Mouse (Mus musculus): ENCODE measurements around the gene Ecsit.

Gene Ecsit

GRCm38 (mm10) chr9:22085022-22085834 is at the start of gene Ecsit:
Ecsit (minus strand) TSS chr9:22085438.
- peak; percentile 96 for DNase-seq (ENCODE audit: low read depth, low spot score)

DNA sequence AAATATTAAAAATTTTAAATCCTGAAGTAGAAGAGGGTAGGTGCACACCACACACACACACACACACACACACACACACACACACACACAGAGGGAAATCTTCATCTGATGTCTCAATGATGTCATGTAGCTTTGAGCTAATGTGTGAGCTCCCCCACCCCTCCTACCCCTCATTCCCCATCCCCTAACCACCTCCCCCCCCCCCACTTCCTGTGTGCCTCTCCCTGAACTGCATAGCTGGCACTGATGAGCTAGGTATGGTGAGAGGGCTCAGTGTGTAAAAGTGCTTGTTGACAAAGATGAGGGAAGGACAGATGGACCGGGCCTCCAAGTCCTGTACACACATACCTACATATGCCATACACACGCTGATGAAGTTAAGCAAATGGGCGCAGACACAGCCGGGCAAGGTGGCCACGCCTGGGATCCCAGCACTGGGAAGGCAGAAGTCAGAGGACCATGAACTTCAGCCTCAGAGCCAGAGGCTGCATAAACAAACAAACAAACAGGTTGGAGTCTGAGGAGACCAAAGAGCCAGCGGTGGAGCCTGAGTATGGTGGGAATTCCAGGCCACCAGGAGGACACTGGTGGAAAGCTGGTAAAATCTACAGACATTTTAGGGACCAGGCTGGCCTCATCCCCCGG is 49.1 kb upstream of the Ecsit start:
- no peak for DNase-seq (ENCODE audit: low read depth, low spot score)

- peak; percentile 39 for DNase-seq (ENCODE audit: low read depth, low spot score)
Measured at GRCm38 (mm10) chr9:22132220-22132619, 47.0 kb upstream of the Ecsit start.

GRCm38 (mm10) chr9:22131226-22131981 is 46.2 kb upstream of the Ecsit start:
- peak; percentile 92 for DNase-seq (ENCODE audit: low read depth, low spot score)

DNA sequence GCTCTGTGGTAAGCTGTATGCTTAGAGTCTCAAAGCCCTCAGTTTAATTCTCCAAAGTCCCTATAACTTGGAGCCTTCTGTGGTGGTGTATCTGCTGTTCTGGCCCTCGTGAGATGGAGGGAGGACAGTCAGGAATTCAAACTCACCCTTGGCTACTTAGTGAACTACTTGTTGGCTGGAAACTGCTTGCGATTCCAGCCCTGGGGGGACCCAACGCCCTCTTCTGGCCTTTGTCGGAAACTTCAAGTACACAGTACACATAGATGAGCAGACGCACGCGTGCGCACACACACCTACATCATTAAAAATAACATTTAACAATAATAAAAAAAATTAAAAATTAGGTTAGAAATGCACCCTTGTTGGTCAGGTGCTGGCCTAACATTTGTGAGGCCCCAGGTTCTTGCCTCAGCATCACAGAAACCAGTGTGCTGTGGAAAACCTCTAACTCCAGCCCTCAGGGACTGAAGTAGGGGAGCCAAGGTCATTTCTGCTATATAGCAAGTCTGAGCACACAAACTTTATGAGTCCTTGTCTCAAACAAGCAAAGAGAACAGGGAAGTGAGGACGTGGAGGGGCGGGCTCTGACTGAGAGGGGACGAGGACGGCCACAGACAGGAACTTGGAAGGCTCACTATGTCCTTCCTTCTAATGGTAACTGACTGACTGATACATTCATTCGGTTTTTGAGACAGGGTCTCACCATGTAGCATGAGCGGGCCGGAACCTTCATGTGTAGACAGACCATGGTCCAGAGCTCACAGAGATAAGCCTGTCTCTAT is 40.2 kb upstream of the Ecsit start:
- DNase-seq (ENCODE audit: low read depth, low spot score), result peak; percentile 65

GRCm38 (mm10) chr9:22124169-22124568 is 38.9 kb upstream of the Ecsit start:
- no peak for DNase-seq (ENCODE audit: low read depth, low spot score)

DNA sequence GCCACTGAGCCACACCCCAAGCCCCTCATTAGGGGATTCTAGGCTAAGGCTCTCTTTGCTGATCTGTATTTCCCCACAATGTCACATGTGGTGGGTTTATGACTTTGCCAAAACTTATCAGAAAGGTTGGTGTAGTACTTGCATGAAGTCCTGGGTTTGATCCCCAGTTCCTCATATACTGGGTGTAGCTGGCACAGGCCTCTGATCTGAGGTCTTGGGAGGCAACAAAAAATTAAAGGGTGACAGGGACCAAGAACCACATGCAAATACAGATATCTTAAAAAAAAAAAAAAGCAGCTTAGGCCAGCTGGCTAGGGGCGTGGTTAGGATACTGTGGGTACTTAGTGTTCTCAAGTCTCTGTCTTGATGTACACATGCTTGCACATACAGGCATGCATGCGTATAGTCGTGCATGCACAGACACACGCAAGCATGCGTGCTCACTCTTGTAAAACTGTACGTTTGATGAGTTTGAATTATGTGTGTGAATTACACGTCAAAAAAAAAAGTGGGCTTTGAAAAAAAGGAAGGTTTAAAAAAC is 37.9 kb upstream of the Ecsit start:
- no peak for DNase-seq (ENCODE audit: low read depth, low spot score)

DNA sequence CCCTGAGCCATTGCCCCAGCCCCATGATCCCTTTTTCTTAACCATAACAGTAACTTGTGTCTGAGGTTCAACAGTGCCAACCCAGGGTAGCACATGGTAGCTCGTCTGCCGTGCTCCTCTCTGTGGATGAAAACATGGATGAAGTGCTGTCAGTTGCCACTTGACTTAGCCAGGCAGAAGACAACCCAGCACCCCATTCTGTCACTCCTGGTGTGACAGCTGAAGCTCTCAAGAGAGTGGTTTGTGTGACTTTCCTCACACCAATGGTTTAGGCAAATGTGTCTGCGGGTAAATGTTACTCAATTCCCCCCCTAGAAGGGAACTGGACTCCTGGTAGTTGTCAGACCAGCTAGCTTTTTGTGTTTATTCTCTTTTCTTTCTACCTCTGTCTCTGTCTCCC is 36.8 kb upstream of the Ecsit start:
- DNase-seq (ENCODE audit: low read depth, low spot score), result no peak

DNA sequence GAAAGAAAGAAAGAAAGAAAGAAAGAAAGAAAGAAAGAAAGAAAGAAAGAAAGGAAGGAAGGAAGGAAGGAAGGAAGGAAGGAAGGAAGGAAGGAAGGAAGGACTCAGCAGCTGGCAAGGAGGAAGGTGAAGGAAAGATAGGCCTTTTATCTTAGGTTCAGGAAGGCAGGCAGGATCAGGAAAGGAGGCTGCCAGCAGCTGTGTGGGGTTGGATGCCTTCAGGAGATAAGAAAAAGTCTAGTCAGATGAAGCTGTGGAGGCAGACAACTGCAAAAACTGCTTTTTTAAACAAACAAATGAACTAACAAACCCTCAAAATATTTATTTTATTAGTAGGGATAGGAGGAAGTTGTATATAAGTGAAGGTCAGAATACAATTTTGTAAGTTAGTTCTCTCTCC is 36.3 kb upstream of the Ecsit start:
- no peak for DNase-seq (ENCODE audit: low read depth, low spot score)

- no peak for DNase-seq (ENCODE audit: low read depth, low spot score)
Measured at GRCm38 (mm10) chr9:22119543-22119942, 34.3 kb upstream of the Ecsit start.

GRCm38 (mm10) chr9:22117754-22118456 is 32.7 kb upstream of the Ecsit start:
- peak; percentile 89 for DNase-seq (ENCODE audit: low read depth, low spot score)

DNA sequence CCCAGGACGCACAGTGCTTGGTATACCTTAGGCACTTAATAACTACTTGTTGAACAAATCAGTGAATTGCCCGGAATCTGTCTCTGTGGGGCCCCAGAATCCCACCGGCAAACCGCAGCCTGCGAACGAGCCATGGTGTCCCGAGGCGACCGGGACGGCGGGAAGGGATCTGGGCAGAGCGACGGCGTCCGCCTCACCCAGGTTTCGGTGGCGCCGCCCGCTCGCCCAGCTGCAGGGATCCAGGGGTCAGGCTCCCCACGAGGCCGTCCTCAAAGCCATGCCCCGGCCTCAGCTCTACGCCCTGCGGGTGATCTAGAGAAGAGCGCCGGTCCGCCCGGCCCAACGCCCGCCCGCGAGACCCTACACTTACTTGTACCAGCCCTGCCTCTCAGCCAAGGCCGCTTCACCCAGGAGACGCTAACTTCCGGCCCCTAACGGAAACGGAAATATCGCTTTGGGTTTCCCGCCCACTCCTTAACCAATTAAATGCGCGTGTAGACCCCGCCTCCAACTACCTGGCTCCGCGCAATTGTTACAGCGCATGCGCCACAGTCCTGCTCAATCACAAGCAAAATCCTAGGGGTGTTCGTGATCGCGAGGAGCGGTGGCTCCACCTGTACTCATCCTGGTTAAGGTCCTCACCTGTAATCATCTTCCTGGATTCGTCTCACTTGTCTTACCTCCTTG is 31.6 kb upstream of the Ecsit start, which contains the start of gene Elof1:
TSS of gene Elof1 (minus strand) at position 433 of the 687 bp plus-strand sequence.
- peak; percentile 98 for DNase-seq (ENCODE audit: low read depth, low spot score)

DNA sequence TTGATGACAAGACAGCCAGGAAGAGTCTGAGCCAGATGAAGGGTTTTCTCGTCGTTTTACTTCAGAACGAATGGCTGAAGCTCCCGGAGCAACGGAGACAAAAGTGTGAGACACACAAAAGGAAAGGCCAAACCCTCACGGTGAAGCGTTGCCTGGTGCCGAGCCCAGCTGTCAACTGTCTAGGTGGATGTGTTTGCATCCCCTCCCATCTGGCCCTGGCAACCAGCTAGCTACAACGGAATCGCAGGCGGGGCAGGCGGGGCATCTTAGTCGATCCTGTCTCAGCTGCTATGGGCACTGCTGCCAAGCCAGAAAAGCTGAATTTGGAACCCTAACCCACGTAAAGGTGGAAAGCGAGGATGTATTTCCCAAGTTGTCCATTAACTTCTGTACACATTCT is 30.8 kb upstream of the Ecsit start:
- peak; percentile 61 for DNase-seq (ENCODE audit: low read depth, low spot score)

DNA sequence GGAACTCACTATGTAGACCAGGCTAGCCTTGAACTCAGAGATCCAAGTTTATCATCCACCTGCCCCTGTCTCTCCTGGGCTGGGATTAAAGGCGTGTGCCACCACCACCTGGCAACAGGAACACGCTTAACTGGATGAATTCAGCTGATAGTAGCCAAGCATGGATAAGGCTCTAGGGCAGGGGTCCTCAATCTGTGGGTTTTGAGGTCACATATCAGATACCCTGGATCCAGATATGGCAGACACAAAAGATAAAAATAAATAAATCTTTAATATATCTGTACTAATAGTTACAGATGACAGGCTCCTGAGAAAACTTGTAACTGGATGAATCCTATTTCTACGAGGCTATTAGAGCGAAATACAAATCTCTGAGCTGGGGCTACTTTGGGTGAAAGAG is 30.4 kb upstream of the Ecsit start:
- no peak for DNase-seq (ENCODE audit: low read depth, low spot score)

DNA sequence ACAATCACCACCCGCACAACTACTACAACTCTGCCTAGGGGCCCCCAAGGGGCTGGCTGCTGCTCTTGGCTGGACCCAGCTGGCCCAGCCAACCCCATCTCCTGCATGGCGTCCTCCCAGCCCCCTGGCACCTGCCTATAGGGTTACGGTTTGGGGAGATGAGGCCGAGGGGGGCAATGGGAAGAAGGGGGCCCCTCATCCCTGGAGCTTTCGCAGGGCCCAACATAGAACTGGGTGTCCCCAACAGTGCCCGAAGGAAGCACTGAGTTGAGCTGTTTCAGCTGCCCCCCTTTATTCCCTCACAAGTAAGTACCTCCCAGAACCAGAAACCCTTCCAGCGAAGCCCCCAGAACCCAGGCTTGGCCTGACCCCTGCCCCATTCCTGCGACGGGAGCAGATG is 23.0 kb upstream of the Ecsit start:
- DNase-seq (ENCODE audit: low read depth, low spot score), result no peak

GRCm38 (mm10) chr9:22099922-22100321 is 14.7 kb upstream of the Ecsit start:
- DNase-seq (ENCODE audit: low read depth, low spot score), result peak; percentile 35

- peak; percentile 40 for DNase-seq (ENCODE audit: low read depth, low spot score)
Measured at GRCm38 (mm10) chr9:22098993-22099696, 13.9 kb upstream of the Ecsit start, which contains the start of gene Cnn1. Cnn1 (plus strand) TSS chr9:22099216.

GRCm38 (mm10) chr9:22095854-22096307 is 10.6 kb upstream of the Ecsit start:
- DNase-seq (ENCODE audit: low read depth, low spot score), result peak; percentile 79

GRCm38 (mm10) chr9:22092746-22093145 is 7.5 kb upstream of the Ecsit start:
- DNase-seq (ENCODE audit: low read depth, low spot score), result no peak
